Mouse (Mus musculus) retina, postnatal 7 days (tissue): ENCODE results near the gene Ilf2.

Experiments used
- DNase-seq: peaks from one replicate; pipeline ENCODE4 v3.0.0-alpha.2; 2012; ENCODE audit warnings: low read depth, low spot score

The Ilf2 gene

GRCm38 (mm10) chr3:90508950-90509746 is 33.2 kb downstream of the Ilf2 start, which contains the start of gene Chtop:
Chtop (minus strand) TSS chr3:90509498.
- DNase-seq = peak; percentile 99

DNA sequence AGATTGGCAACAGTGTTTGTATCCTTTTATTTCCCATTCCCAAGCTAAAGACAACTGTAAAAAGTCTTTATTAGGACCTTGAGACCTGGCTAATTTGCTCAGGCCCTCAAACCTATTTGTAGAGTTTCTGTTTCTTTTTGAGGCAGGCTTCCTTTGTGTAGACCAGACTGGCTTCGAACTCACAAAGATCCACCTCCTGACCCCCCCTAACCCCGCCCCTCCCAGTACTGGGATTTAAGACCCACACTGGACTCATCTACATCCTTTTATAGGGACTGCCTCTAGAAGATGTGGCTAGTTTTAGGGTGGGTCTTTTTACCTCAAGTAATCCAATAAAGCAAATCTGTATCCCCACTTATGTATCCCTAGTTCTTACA is 33.8 kb downstream of the Ilf2 start:
- DNase-seq = no peak

DNA sequence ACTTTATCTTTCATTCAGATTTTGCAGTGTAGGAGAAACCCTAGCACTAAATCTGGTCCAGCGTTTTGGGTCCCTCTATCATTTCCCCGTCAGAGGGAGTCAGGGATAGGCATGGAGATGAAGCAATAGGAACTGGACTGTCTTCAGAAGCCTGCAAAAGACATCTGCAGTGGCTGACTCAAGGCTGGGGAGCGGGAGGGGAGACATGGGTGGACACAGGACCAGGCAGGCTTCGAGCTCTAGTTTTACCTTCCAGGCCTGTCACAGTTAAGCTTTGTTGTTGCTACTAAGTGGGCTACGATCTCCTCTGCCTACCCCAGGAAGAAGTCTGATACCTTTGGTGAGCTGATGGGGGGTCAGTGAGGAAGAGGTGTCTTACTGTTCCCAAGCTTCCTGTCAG is 36.4 kb downstream of the Ilf2 start:
- DNase-seq = no peak

DNA sequence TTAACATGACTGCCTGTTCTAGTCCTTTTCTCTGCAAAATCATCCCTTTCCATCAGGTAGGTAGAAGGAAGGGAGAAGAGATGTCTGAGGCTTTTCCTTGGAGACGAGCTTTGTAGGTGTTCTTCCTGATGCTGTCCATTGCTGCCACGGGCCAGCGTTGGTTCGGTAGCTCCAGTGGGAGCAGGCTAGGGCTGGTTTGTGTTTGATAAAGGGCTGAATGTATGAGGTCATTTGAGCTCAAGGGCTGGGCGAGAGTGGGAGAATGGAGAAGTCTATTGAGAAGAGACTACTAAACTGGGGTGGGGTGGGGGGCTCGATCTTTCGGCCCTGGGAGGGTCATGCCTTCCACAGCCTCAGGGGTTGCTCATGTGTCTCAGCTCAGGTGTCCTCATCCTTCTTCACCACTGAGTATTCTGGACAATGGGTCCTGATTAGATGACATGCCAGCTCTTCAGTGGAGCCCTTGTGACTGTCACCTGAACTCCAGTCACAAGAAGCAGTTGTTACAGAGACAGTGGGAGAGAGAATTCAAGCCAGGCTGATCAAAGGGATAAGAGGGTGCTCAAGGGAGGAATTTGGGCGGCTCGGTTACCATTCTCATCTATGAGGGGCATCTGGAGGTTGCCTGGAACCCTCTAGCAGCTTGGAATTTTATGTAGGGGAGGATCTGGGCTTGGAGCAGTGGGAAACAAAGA is 37.2 kb downstream of the Ilf2 start:
- DNase-seq = no peak

DNA sequence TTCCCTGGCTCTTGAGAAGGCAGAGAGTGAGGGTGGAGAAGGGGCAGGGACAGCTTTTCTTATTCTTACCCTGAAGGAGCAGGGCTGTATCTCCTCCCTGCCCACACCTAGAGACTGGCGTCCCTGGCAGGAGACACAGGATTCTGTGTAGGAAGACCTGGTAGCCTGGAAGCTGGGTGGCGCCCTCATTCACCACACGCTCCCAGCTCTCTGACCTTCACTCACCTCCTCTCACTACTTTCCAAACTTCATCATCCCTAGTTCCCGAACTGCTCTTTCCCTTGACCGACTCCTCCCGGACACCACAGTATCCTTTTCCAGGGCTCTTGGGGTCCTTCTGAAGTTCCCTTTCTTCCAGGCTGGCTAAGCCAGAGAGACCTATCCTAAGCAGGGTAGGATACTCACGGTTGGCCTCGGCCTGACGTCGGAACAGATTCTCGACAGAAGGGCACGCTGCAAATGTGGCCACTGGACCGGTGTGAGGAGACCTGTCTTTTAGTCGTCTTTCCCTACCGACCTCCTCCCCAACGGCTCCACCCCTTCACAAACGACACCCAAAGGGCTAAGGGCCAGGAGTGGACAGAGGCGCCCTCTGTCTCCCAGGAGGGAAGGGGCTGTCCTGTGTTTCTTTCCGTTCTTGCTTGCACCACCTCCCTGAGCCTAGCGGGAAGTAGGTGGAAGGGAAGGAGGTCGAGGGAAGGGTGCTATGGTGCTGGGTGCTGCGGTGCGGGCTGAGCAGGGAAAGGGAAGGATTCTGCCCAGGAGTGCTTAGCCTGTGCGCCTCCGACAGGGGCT is 38.1 kb downstream of the Ilf2 start, which contains the start of the genes S100a1 and S100a13:
TSS of gene S100a1 (minus strand) at position 597 of the 795 bp plus-strand sequence.
TSS of gene S100a13 (plus strand) at position 640 of the 795 bp plus-strand sequence.
- DNase-seq = no peak

- no peak for DNase-seq
Observed at GRCm38 (mm10) chr3:90514691-90515090, 38.8 kb downstream of the Ilf2 start.

DNA sequence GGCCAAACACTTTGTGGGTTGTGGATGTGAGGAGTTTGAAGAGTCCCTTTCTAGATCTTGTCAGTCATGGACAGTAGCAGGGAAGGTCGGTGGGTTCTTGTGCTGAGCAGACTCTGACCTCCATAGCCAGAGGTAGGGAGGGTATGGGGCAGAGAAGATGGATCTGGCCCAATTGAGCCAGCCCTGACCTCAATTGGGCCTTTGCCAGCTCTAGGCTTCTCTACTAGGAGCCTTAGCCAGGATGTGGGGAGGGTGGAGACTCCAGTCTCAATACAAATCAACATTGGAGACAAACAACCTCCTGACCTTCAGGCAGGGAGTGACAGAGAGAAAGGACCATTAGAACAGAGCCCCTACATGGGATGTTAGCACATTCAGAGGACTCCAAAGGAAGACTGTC is 39.3 kb downstream of the Ilf2 start:
- DNase-seq = no peak

GRCm38 (mm10) chr3:90515789-90516188 is 39.9 kb downstream of the Ilf2 start:
- no peak for DNase-seq

GRCm38 (mm10) chr3:90517711-90518110 is 41.8 kb downstream of the Ilf2 start:
- no peak for DNase-seq

DNA sequence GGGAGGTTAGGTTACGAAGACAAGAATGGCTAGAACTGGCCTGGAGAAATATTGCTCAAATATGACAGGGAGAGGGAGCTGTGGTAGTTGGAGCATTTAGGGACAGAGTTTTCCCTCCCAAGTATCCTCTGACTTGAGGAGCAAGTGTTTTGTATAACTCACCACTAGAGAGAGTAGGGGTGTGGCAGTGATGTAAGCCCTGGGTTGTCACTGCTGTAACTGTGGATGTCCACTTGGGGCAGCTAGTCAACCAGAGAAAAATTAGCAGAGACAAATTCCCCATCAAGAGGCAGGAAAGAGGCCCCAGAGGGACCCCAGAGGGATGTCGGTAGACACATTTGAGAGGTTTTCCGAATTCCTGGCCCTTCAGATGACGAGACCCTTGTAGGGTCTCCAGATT is 49.5 kb downstream of the Ilf2 start:
- peak; percentile 33 for DNase-seq

DNA sequence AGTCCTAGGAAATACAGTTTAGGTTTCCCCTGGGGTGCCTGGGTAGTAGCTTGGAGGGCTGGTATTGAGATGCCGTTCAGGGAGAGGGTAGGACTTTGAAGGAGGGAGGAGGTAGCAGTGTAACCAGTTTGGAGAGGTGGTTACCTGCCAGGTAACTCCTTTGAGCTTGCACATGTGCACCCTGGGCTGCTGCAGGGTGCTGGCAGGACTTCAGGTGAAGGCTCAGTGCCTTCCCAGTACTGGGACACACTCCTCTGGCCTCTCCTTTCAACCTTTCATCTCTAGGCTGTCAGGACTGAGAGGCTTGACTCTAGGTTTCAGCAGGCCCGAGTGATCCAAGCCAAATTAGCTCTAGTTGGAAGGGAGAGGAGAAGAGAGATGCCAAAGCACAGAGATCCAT is 50.1 kb downstream of the Ilf2 start:
- no peak for DNase-seq

- no peak for DNase-seq
Observed at GRCm38 (mm10) chr3:90526580-90526979, 50.7 kb downstream of the Ilf2 start, which contains the start of gene S100a14. S100a14 (plus strand) TSS chr3:90526856.

GRCm38 (mm10) chr3:90527291-90527873 is 51.5 kb downstream of the Ilf2 start:
- no peak for DNase-seq

- no peak for DNase-seq
Observed at GRCm38 (mm10) chr3:90531713-90532112, 55.8 kb downstream of the Ilf2 start.

- DNase-seq = no peak
Observed at GRCm38 (mm10) chr3:90535446-90535845, 59.5 kb downstream of the Ilf2 start.

DNA sequence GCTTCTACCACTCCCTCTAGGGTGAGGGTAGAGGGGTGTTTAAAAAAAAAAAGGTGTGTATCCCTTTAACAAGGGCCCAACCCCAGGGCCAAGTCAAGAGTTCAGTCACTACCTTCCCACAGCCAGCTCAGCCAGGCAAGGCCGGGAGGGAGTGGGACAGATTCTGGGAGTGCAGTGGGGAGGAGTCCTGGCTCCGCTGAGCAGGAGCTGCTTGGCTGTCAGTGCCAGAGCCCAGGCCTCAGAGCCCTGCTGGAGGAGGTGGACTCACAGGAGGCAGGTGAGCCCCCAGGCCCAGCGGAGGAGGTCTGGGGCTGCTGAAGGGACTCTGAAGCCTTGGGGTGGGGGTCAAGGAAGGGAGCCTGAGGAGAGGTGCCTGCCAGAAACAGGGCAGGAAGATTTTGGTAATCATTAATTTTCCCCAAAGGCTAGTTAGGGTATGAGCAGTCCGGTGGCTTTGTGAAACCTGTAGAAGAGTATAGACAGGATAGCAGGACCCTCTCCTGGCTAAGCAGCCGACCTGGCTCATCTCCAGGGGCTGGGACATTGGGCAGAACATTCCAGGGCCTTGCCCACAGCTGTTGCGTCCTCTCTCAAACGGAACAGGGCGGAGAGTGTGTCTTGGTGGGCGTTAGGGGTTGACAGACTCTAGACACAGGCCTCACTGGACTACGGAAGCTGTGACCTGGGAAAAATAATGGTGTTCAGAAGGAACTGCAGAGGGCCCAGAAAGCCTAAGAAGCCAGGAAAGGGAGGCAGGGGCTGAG is 61.4 kb downstream of the Ilf2 start, which contains the start of gene S100a16:
TSS of gene S100a16 (plus strand) at position 114 of the 764 bp plus-strand sequence.
- no peak for DNase-seq

- no peak for DNase-seq
Observed at GRCm38 (mm10) chr3:90537905-90538296, 62.0 kb downstream of the Ilf2 start.
